Mouse (Mus musculus): ENCODE measurements at regions not wholly inside any gene's neighbourhood (a gene's known extent, or its start where the extent isn't known, plus 50 kb on each side); places are given as distances from the start of the nearest gene placed in this dataset.

DNA sequence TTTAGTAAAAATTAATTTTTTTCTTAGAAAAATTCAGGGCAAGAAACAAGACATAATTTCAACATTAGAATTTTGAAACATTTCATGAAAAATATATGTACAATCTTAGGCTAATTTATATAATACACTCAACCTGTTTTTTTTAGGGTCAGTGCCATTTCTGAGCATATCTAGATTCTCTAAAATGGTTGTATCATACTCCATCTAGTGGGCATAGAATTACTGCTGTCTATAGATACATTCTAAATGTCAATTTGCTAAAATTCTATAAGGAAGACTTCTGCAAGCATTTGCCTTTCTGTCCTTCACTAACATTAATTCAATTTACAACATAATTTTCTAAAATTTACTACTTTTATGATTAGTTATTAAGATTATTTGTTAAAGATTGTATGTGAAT, 507.7 kb downstream of the Zbbx start:
- intact Hi-C loops (cut with DNase I), result loop anchor here (5.0 kb wide), 1 partner anchor 1590 kb away; no protein-coding TSS in a partner anchor
- no peak for DNase-seq

DNA sequence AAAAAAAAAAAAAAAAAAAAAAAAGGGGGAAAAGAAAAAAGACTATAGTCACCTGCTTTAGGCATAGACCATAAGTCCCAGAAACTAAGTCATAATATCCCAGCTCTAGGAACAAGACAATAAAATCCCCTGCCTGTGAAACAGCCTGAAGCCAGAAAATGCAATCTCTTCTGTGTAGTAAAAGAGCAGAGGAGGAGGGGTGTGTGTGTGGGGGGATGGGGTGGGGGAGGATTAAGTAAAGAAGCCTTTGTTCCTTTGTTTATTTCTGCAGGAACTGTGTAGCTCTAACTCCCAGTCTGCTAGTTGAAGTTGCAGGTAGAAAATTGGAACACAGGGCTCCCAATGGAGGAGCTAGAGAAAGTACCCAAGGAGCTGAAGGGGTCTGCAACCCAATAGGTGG, 532.2 kb downstream of the Zbbx start:
- intact Hi-C loops (cut with DNase I), result no loop called here
- DNase-seq, result no peak

DNA sequence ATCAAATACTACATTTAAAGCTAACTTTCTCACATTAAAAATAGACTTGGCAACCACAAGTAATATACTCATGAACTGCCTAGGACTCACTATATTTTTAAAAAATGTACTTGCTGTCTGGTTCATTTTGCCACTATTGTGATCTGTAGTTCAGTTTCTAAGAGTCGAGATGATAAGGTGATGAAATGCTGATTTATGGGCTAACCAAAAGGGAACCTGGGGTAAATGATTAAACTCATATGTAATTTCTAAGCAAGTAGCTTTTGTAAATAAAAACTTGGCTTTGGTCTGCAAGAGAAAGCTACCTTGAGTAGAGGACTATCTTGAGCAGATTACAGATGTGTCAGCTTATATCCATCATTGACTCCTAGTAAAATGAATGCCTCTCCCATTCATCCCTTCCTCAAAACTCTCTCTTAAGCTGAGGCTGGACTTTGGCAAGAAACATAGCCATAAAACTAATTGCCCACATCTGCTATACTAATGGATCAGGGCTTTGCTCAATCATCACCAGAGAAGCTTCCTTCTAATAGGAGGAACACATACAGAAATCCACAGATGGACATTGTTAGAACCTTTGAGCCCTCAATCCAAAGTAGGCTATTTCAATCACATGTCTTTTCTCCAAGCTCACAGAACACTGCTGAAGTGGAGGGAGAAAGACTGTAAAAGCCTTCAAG, 563.4 kb downstream of the Zbbx start:
- intact Hi-C loops (cut with DNase I), result no loop called here
- no peak for DNase-seq

DNA sequence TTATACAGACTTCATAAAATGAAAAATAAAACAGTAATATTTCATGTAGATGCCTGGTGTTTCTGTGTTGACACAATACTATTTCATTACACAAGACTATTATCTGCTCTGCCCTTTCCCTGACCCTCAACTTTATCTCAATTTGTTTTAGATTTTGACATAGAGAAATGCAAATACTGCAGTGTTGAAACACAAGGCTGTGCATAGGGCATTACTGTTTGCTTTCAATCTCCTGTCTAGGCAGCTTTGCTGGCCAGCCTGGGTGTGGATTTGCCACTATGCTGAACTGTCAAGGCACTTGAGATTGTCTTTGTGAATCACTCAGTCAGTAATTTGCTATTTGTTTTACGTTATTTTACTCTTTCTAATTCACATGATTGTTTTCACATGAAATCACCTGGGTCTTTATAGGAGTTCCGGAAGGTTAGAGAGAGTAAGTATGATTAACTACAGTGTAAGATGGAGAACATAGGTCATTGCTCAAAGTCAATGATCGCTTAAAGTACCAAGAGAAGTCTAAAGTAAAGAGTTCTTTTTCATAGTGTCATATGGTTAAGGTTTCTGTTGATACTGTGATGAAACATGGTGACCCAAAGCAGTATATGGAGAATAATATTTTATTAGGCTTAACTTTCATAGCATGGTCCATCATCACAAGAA, 576.0 kb downstream of the Zbbx start:
- intact Hi-C loops (cut with DNase I), result no loop called here
- DNase-seq, result no peak

DNA sequence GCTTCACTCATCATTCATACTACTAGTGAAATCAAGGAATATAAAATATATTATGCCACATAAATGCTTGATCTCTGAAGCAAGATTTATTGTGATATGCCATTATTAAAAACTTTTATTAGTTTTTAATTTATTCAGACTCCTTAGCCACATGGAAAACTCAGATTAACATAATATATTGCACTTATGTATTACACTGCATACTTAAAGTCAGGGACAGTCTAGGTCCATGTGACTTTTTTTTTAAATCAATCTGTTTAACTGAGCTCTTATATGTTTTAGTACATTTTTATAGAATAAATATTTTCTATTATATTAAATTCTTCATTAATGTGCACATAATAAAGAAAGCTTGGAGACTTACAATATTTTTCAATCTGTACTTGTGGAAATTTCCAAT, 599.7 kb downstream of the Zbbx start:
- intact Hi-C loops (cut with DNase I), result no loop called here
- DNase-seq, result no peak

DNA sequence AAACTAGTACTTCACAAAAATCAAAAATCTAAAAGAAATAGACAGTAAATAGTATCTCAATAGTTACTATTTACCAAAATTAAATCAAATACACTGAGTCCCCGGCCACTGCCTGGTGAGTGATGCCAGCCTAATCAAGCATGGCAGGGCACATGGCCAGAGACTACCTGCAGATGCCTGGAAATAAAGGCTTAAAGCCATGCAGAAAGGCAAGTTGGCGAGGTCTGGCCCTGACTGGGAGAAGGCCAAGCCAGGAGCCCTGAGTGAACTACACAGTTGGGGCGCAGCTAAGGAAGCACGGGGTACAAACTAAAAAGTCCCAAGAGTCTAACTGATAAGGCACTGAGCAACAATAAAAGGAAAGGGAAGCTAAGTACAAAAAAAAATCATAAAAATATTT, 630.0 kb downstream of the Zbbx start:
- intact Hi-C loops (cut with DNase I), result no loop called here
- peak; percentile 86 for DNase-seq

DNA sequence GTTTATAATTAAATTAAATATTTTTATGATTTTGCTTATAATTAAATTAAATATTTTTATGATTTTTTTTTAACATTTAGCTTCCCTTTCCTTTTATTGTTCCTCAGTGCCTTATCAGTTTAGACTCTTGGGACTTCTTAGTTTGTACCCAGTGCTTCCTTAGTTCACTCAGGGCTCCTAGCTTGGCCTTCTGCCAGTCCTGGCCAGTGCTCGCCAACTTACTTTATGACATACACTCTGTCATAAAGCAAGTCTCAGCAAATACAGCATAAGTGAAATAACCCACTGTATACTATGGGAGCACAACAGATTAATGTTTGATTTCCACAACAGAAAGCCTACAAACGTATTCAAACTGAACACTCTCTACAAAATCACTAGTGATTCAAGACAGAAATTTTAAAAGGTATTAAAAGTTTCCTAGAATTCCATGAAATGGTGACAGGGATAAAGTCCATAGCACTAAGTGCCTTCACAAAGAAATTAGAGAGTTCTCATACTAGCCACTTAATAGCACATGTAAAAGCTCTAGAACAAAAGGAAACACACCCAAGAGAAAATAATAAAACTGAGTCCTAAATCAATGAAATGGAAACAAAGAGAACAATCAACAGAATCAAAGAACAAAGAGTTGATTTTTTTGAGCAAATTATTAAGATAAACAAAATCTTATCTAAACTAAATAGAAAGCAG, 630.7 kb downstream of the Zbbx start:
- intact Hi-C loops (cut with DNase I), result no loop called here
- peak; percentile 38 for DNase-seq

DNA sequence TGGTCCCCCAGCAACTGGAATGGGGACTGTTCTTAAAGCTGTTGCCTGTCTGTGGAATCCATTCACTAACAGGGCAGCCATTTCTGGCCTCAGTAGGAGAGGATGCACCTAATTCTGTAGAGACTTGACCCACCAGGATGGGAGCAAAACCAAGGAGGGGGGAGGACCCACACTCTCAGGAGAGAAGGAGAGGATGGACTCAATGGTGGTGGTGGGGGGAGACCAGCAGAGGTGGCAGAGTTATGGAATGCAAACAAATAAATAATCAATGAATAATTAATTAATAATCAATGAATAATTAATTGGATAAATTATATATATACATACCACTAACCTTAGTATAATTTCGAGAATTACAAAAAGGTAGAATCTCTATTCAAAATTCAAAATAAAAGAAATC, 681.1 kb downstream of the Zbbx start:
- intact Hi-C loops (cut with DNase I), result no loop called here
- no peak for DNase-seq

All from left cerebral cortex, postnatal 4 days (tissue).